Mouse (Mus musculus) midbrain, embryonic 14.5 days (tissue): Measurements from ENCODE around the gene Cenpj. TPM values are rescaled to one million over a fixed set of nuclear protein-coding genes. Genes with fewer than 3 reads are reported as not detected.

Experiments
- ATAC-seq: fragments of 200-750 bp; cut with Nextera tagmentation; 2 replicates; pipeline ENCODE4 v1.8.0; 2017; ENCODE audit warnings: moderate number of reproducible peaks, moderate library complexity; ENCODE audit not compliant: low FRiP score, low TSS enrichment
- DNase-seq: peaks from one replicate; pipeline ENCODE4 v3.0.0-alpha.2; 2015
- H3K27ac ChIP-seq: fragments of 300-500 bp; sonication (generic); replicated peaks from 2 replicates; pipeline ENCODE4 v1.5.1; 2014; ENCODE audit warnings: mild to moderate bottlenecking, low read depth, low read length, moderate library complexity
- H3K27me3 ChIP-seq: fragments of 300-500 bp; sonication (generic); 2 replicates; pipeline ENCODE4 v1.6.1; 2014; ENCODE audit warnings: low read length, control low read depth, mixed read lengths; ENCODE audit not compliant: control insufficient read depth, insufficient read depth
- H3K36me3 ChIP-seq: fragments of 300-500 bp; sonication (generic); 2 replicates; pipeline ENCODE4 v1.6.1; 2014; ENCODE audit warnings: low read length, control low read depth; ENCODE audit not compliant: control insufficient read depth, insufficient read depth
- H3K4me1 ChIP-seq: fragments of 300-500 bp; sonication (generic); 2 replicates; pipeline ENCODE4 v1.6.1; 2014; ENCODE audit warnings: mild to moderate bottlenecking, antibody characterized with exemption, low read length, control low read depth; ENCODE audit not compliant: control insufficient read depth, insufficient read depth
- H3K4me2 ChIP-seq: fragments of 300-500 bp; sonication (generic); 2 replicates; pipeline ENCODE4 v1.6.1; 2014; ENCODE audit warnings: mild to moderate bottlenecking, low read length, moderate library complexity
- H3K4me3 ChIP-seq: fragments of 300-500 bp; sonication (generic); replicated peaks from 2 replicates; pipeline ENCODE4 v1.5.1; 2014; ENCODE audit warnings: low read depth, low read length
- H3K9ac ChIP-seq: fragments of 300-500 bp; sonication (generic); replicated peaks from 2 replicates; pipeline ENCODE4 v1.6.1; 2014; ENCODE audit warnings: mild to moderate bottlenecking, low read length, moderate library complexity
- H3K9me3 ChIP-seq: fragments of 300-500 bp; sonication (generic); 2 replicates; pipeline ENCODE4 v1.6.1; 2016; ENCODE audit warnings: low read length, control low read depth, mixed read lengths; ENCODE audit not compliant: control insufficient read depth
- WGBS: fragments of 180-500 bp; shearing (Covaris S2); extraction: QIAGEN DNeasy Blood & Tissue Kit; methylation state at CpG from one replicate; pipeline ENCODE4 v1.1.7; 2014; 5-methylcytosine and 5-hydroxymethylcytosine counted together
- polyA plus RNA-seq: library from polyadenylated mRNA; unstranded; fragments of >200 nt; fragmentation: Nextera tagmentation; extraction: Ambion mirVana; gene quantifications from 2 replicates; pipeline ENCODE4 v1.2.1, GENCODE M21; 2014

Cenpj gene
- 4.1 and 9.2 TPM in 2 replicates for polyA plus RNA-seq

DNA sequence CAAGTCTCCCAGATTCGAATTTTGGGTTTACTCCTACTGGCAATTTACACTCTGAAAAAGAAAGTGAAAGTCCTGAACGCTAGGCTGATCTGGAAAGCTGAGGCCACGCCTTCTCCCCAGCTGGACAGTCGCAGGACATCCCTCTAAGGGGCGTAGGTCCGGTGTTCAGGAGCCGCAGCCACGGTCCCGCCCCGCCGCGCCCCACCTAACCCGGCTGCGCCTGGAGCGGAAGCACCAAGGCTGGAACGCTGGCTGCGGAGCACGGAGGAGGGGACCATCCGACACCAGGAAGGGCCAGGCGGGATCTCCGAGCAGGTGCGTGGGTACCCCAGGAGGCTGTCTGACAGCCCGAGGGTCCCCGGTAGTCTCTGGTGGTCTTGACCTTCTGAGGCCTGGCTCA, at the start of gene Cenpj, which contains the start of gene Parp4:
Gene Cenpj (minus strand): TSS at position 10 of the 400 bp plus-strand sequence.
Gene Parp4 (plus strand): TSS at position 204 of the 400 bp plus-strand sequence.
- ATAC-seq: no peak
- H3K27me3 ChIP-seq: no peaks in the 10 kb centered on the region
- H3K9me3 ChIP-seq: no peaks in the 10 kb centered on the region
- H3K9ac ChIP-seq: peak within 1 kb of the TSS; percentile 37; the same call in 1 of the 2 replicates
- H3K4me1 ChIP-seq: peaks cover 9% of the 10 kb centered on the region
- peak; percentile 40 for DNase-seq
- H3K36me3 ChIP-seq: no peaks in the 10 kb centered on the region
- no peak within 1 kb of the TSS for H3K27ac ChIP-seq
- H3K4me2 ChIP-seq: peak within 1 kb of the TSS; percentile 56
- WGBS: 1% methylated on average over 24 of the region's 24 CpGs
- peak within 1 kb of the TSS; percentile 33 for H3K4me3 ChIP-seq

DNA sequence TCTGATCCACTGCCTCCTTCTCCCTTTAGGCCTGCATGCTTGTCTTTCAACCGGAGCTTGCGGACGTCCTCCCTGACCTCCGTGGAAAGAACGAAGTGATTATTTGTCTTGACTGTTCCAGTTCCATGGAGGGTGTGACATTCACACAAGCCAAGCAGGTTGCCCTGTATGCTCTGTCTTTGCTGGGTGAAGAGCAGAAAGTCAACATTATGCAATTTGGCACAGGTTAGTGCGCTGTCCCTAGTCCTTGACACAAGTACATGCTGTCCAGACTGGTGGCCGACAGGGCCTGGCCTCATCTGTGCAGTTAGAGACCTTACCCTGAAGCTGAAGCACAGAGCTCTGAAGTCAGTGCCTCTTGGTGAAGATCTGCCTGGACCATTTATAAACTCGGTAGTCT, 45.2 kb upstream of the Cenpj start:
- Histone ChIP-seq H3K9me3 (no peaks in the 10 kb centered on the region), H3K9ac (no peak overlapping the region), H3K4me1 (no peaks in the 10 kb centered on the region), H3K4me3 (no peak overlapping the region), H3K36me3 (no peaks in the 10 kb centered on the region), H3K4me2 (no peak overlapping the region), H3K27me3 (no peaks in the 10 kb centered on the region), H3K27ac (no peak overlapping the region)
- WGBS: 90% methylated on average over 8 of the region's 8 CpGs
- DNase-seq (no peak), ATAC-seq (no peak)

DNA sequence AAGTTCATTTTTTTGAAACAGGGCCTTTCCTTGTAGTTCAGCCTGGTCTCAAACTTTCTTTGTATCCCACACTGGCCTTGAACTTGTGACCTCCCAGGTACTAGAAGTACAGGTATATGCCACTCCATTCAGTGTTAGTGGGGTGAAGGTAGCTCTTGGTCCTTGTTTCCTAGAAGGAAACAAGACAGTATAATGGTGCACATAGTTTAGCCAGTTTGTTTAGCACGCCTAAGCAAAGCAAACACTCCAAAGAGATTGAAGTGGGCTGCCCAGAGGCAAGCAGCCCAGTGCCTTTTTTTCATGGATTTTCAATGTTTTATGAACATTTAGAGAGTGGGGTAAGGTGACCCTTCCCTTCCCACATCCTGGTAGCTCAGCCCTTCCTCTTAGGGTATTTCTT, 42.2 kb upstream of the Cenpj start:
- ATAC-seq: no peak
- WGBS: 77% methylated on average over 1 of the region's 1 CpGs

DNA sequence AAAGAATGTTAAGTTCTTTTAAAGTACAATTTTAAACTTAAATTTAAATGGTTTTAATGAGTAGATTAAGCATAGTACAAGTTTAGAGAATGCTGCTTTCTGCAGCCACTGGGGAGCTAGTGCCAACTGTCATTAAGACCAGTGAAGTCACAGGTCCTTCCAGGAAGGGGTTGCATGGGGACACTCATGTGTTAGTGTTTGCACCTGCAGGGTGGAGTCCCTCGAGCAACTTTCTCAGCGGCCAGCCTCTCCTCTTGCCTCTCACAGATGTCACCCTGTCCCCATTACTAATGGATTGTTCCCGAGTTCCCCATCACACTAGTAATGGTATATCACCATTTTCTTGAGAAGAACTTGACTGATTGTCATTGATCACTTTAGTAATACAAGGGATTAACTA, 38.0 kb upstream of the Cenpj start:
- no peak overlapping the region for H3K4me2 ChIP-seq
- H3K27ac ChIP-seq: no peak overlapping the region
- no peak overlapping the region for H3K9ac ChIP-seq
- H3K9me3 ChIP-seq: no peaks in the 10 kb centered on the region
- H3K36me3 ChIP-seq: no peaks in the 10 kb centered on the region
- H3K27me3 ChIP-seq: no peaks in the 10 kb centered on the region
- ATAC-seq: no peak
- no peak for DNase-seq
- H3K4me3 ChIP-seq: no peak overlapping the region
- no peaks in the 10 kb centered on the region for H3K4me1 ChIP-seq
- 89% methylated on average over 3 of the region's 3 CpGs for WGBS

More for the DNA sequence above, 42.2 kb upstream of the Cenpj start:
- no peak overlapping the region for H3K27ac ChIP-seq
- H3K4me2 ChIP-seq: no peak overlapping the region
- DNase-seq: no peak
- H3K27me3 ChIP-seq: no peaks in the 10 kb centered on the region
- no peaks in the 10 kb centered on the region for H3K36me3 ChIP-seq
- H3K9me3 ChIP-seq: no peaks in the 10 kb centered on the region
- H3K4me3 ChIP-seq: no peak overlapping the region
- no peak overlapping the region for H3K9ac ChIP-seq
- no peaks in the 10 kb centered on the region for H3K4me1 ChIP-seq

DNA sequence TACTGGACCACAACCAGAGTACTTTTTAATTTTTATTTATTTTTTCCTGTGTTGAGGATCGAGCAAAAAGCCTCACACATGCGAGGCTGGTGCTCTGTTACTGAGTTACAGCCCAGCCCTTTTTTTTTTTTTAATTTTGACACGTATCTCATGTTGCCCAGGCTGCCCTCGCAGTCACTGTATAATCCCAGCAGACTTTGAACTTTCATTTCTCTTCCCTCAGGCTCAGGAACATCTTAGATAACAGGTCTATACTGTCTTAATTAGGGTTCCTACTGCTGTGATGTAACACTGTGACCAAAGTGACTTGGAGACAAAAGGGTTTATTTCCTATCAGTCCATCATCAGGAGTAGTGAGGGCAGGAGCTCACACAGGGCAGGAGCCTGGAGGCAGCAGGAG, 29.9 kb upstream of the Cenpj start:
- Histone ChIP-seq H3K27ac (no peak overlapping the region), H3K9ac (no peak overlapping the region), H3K4me2 (no peak overlapping the region), H3K4me3 (no peak overlapping the region), H3K4me1 (no peaks in the 10 kb centered on the region), H3K9me3 (no peaks in the 10 kb centered on the region), H3K27me3 (no peaks in the 10 kb centered on the region), H3K36me3 (no peaks in the 10 kb centered on the region)
- ATAC-seq: no peak
- no peak for DNase-seq
- WGBS: 73% methylated on average over 4 of the region's 4 CpGs

DNA sequence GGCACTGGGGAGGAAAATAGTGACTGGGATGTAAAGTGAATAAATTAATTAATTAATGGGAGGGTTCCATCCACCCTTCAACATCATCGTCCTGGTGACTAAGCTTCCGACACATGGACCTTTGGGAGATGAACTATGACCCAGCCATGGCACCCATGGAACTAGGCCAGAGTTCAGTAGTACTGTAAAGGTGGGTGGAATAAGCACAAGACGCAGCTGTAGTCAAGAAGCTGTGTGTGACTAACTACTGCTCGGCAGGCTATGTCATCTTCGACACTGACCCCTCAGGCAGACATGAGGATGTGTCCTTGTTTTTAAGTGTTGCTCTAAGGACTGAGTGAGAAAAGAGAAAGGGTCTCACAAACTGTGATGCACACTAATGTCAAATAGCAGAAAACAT, 29.2 kb upstream of the Cenpj start:
- Histone ChIP-seq H3K9ac (no peak overlapping the region), H3K4me1 (no peaks in the 10 kb centered on the region), H3K27me3 (no peaks in the 10 kb centered on the region), H3K27ac (no peak overlapping the region), H3K36me3 (no peaks in the 10 kb centered on the region), H3K4me2 (no peak overlapping the region), H3K9me3 (no peaks in the 10 kb centered on the region), H3K4me3 (no peak overlapping the region)
- WGBS: 92% methylated on average over 5 of the region's 5 CpGs
- DNase-seq (no peak), ATAC-seq (no peak)

DNA sequence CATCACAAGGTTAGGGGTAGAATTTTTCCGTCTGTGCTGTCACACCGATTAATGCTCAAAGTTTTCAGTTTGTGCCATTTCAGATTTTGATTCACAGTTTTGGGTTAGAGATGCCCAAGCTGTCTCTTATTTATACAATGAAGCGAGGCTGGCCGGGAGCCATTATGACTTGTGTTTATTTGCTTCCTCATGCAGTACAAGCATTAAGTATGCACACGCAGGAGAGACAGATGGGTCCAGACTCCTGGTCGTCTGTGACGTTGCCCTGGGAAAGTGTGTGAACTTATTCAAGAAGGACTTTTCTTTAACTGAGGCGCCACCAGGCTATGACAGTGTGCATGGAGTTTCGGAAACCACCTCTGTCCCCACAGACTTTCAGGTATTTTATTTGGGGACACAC, 26.8 kb upstream of the Cenpj start:
- no peak for DNase-seq
- WGBS: 87% methylated on average over 9 of the region's 9 CpGs
- no peaks in the 10 kb centered on the region for H3K4me1 ChIP-seq

DNA sequence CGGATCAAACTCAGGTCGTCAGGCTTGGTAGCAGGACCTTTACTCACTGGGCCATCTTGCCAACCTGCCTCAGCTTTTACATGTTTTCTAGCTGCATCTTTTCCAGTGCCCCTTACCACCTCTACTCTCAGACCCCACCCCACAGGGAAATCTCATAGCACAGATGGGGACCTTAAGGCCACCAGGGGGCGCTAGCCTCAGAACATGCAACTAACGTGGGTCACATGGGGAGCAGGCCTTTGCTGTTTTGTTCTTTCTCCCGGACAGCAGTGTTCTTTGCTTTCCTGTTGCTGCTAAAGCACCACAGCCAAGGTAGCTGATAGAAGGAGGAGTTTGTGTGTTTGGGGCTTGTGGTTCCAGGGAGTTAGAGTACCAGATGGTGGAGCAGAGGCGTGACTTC, 23.5 kb upstream of the Cenpj start:
- H3K27ac ChIP-seq: no peak overlapping the region
- ATAC-seq (no peak), DNase-seq (peak; percentile 49)
- no peak overlapping the region for H3K4me2 ChIP-seq
- H3K27me3 ChIP-seq: no peaks in the 10 kb centered on the region
- no peaks in the 10 kb centered on the region for H3K4me1 ChIP-seq
- H3K36me3 ChIP-seq: no peaks in the 10 kb centered on the region
- WGBS: 43% methylated on average over 6 of the region's 6 CpGs
- no peak overlapping the region for H3K4me3 ChIP-seq
- H3K9ac ChIP-seq: no peak overlapping the region
- H3K9me3 ChIP-seq: no peaks in the 10 kb centered on the region

More for the DNA sequence above, 26.8 kb upstream of the Cenpj start:
- no peaks in the 10 kb centered on the region for H3K27me3 ChIP-seq
- no peak overlapping the region for H3K4me2 ChIP-seq
- H3K4me3 ChIP-seq: no peak overlapping the region
- no peaks in the 10 kb centered on the region for H3K36me3 ChIP-seq
- H3K9ac ChIP-seq: no peak overlapping the region
- H3K9me3 ChIP-seq: no peaks in the 10 kb centered on the region
- no peak overlapping the region for H3K27ac ChIP-seq
- no peak for ATAC-seq

DNA sequence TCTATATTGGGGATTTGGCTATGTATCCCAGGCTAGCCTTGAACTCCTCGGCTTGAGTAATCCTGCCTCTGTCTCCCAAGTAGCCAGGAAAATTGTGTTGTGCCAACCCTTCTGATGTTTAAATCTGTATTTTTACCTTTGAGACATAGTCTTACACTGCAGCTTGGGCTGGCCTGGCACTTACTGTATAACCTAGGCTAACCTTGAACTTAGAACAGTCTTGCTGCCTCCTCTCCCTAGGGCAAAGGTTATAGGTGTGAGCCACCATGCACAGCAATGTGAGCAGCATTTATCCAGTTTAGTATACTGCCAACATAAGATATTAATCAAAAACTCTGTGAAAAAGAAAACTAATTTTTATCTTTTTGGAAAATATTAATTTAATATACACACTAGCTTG, 19.6 kb upstream of the Cenpj start:
- no peaks in the 10 kb centered on the region for H3K4me1 ChIP-seq
- ATAC-seq (no peak), DNase-seq (no peak)
- WGBS: 96% methylated on average over 1 of the region's 1 CpGs
- no peak overlapping the region for H3K27ac ChIP-seq
- H3K9me3 ChIP-seq: no peaks in the 10 kb centered on the region
- no peak overlapping the region for H3K9ac ChIP-seq
- no peaks in the 10 kb centered on the region for H3K27me3 ChIP-seq
- H3K36me3 ChIP-seq: no peaks in the 10 kb centered on the region
- H3K4me3 ChIP-seq: no peak overlapping the region
- H3K4me2 ChIP-seq: no peak overlapping the region
